Mouse (Mus musculus) erythroid progenitor cell, adult 5-6 weeks (primary cell): Measurements from ENCODE around the gene Ddx46. TPM values are rescaled to one million over a fixed set of nuclear protein-coding genes. Genes with fewer than 3 reads are reported as not detected.

Experiments used
- ATAC-seq: replicated peaks from 2 replicates; pipeline ENCODE4 v1.8.0; 2016; ENCODE audit warnings: moderate number of reproducible peaks, mild to moderate bottlenecking, moderate TSS enrichment, inconsistent platforms; ENCODE audit not compliant: poor library complexity, low FRiP score, severe bottlenecking
- total RNA-seq, 2 experiments: library from RNA; stranded (forward) in 1 of 2; stranded (reverse) in 1 of 2; fragments of 150-400 nt in 1 of 2; fragments of 186-747, 209-891 nt in 1 of 2; gene quantifications; 2 replicates each; pipeline versions ENCODE4 v1.2.3 to v1.2.4; 2015 to 2017; ENCODE audit warnings: low replicate concordance in 2 of 2

The Ddx46 gene
- total RNA-seq, 2 experiments from 2014 or later = 40.7 to 65.6 TPM

- peak; percentile 36; the same call in 1 of the 2 replicates for ATAC-seq
These were observed 80.3 kb downstream of the Ddx46 start for GRCm38 (mm10) chr13:55715167-55715512.

DNA sequence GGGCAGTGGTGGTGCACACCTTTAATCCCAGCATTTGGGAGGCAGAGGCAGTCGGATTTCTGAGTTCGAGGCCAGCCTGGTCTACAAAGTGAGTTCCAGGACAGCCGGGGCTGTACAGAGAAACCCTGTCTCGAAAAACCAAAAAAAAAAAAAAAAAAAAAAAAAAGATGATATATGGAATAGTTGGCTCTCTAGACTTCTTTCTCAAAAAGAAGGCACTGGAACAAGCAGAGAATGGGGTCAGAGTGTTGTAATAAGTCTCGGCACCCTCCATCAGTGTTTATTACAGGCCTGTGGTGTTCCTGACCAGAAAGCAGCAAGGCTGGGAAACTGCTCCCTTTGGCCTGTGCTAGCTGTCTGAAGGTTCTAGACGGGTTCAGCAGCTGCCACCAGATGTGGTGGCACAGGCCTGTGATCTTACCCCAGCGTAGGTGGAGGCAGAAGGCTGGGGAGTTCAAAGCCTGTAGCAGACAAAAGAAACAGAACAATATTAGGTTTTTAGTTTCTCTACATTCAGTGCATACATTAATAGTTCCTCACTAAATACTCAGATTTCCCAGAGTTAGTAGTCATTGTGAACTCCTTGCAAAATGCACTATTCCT is 81.2 kb downstream of the Ddx46 start:
- no peak for ATAC-seq

- no peak for ATAC-seq
These were observed 86.7 kb downstream of the Ddx46 start for GRCm38 (mm10) chr13:55721516-55721915.

DNA sequence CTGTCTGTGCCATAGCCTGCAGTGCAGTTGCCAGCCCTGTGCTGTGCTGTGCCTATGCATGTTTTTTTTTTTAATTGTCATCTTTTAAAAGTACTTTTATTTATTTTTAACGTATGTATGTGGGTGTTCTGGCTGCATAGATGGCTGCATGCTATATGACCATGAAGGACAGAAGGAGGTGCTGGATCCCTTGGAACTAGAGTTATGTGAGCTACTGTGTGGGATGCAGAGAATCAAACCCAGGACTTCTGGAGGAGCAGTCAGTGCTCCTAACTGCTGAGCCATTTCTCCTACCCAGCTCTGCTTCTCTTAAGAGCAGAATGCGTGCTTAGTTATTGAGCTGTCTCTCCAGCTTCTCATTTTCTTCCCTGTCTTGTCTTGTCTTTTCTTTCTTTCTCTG is 87.2 kb downstream of the Ddx46 start:
- ATAC-seq = no peak

GRCm38 (mm10) chr13:55726598-55727119 is 91.8 kb downstream of the Ddx46 start:
- no peak for ATAC-seq

- ATAC-seq = peak; percentile 93
These were observed 92.5 kb downstream of the Ddx46 start, which contains the start of gene Pcbd2 for GRCm38 (mm10) chr13:55727120-55727838. Gene Pcbd2 (plus strand): TSS chr13:55727368.

DNA sequence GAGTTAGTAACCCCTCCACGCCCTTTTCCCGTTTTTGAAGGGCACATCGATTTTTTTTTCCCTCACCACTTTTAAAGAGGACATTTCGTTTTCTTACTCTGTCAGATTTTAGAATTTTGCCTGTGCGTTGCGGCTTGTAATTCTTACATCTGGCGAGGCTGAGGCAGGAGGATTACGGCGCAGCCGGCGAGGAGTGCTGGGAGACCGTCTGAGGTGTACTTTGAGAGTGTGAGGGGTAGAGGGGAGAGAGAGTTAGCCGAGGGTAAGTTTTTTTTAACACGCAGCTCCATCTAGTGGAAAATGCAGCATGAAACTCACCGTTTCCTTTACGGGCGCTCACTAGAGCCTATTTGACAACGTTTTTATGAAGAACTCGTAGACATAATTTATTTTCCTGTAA is 93.0 kb downstream of the Ddx46 start:
- peak; percentile 81 for ATAC-seq

- no peak for ATAC-seq
These were observed 95.9 kb downstream of the Ddx46 start for GRCm38 (mm10) chr13:55730716-55731115.

Other genes starting within 250 kb of the Ddx46 start
- gene Slc34a1, start 236.8 kb upstream of the Ddx46 start, total RNA-seq (2015; ENCODE audit: low replicate concordance) = not detected in 2 replicates
- not detected in 2 replicates for gene Slc34a1, start 236.8 kb upstream of the Ddx46 start, total RNA-seq (2017; ENCODE audit: low replicate concordance)
- not detected in 2 replicates for gene Pfn3, start 219.8 kb upstream of the Ddx46 start, total RNA-seq (2015; ENCODE audit: low replicate concordance)
- not detected in 2 replicates for gene Pfn3, start 219.8 kb upstream of the Ddx46 start, total RNA-seq (2017; ENCODE audit: low replicate concordance)
- gene F12, start 208.2 kb upstream of the Ddx46 start, total RNA-seq (2015; ENCODE audit: low replicate concordance) = not detected in 2 replicates
- not detected in 2 replicates for gene F12, start 208.2 kb upstream of the Ddx46 start, total RNA-seq (2017; ENCODE audit: low replicate concordance)
- 48.2 and 55.5 TPM in 2 replicates for gene Grk6, start 190.0 kb upstream of the Ddx46 start, total RNA-seq (2015; ENCODE audit: low replicate concordance)
- 62.2 and 75.7 TPM in 2 replicates for gene Grk6, start 190.0 kb upstream of the Ddx46 start, total RNA-seq (2017; ENCODE audit: low replicate concordance)
- gene Prr7, start 170.8 kb upstream of the Ddx46 start, total RNA-seq (2015; ENCODE audit: low replicate concordance) = not detected in 2 replicates
- not detected in 2 replicates for gene Prr7, start 170.8 kb upstream of the Ddx46 start, total RNA-seq (2017; ENCODE audit: low replicate concordance)
- gene Dbn1, start 146.9 kb upstream of the Ddx46 start, total RNA-seq (2015; ENCODE audit: low replicate concordance) = not detected in 2 replicates
- 0.45 TPM in 1 of 2 replicates, not detected in the other for gene Dbn1, start 146.9 kb upstream of the Ddx46 start, total RNA-seq (2017; ENCODE audit: low replicate concordance)
- 0.84 and 1.4 TPM in 2 replicates for gene Pdlim7, start 121.4 kb upstream of the Ddx46 start, total RNA-seq (2015; ENCODE audit: low replicate concordance)
- 0.15 and 3.5 TPM in 2 replicates for gene Pdlim7, start 121.4 kb upstream of the Ddx46 start, total RNA-seq (2017; ENCODE audit: low replicate concordance)
- gene Dok3, start 105.7 kb upstream of the Ddx46 start, total RNA-seq (2015; ENCODE audit: low replicate concordance) = 23.8 and 31.4 TPM in 2 replicates
- 5.5 and 7.1 TPM in 2 replicates for gene Dok3, start 105.7 kb upstream of the Ddx46 start, total RNA-seq (2017; ENCODE audit: low replicate concordance)
- 5.8 and 5.9 TPM in 2 replicates for gene Ddx41, start 98.4 kb upstream of the Ddx46 start, total RNA-seq (2015; ENCODE audit: low replicate concordance)
- gene Ddx41, start 98.4 kb upstream of the Ddx46 start, total RNA-seq (2017; ENCODE audit: low replicate concordance) = 9.1 and 28.7 TPM in 2 replicates
- gene Fam193b, start 63.9 kb upstream of the Ddx46 start, total RNA-seq (2015; ENCODE audit: low replicate concordance) = 39.6 and 64.6 TPM in 2 replicates
- 39.5 and 47.1 TPM in 2 replicates for gene Fam193b, start 63.9 kb upstream of the Ddx46 start, total RNA-seq (2017; ENCODE audit: low replicate concordance)
- 28.1 and 33.2 TPM in 2 replicates for gene Tmed9, start 61.3 kb upstream of the Ddx46 start, total RNA-seq (2015; ENCODE audit: low replicate concordance)
- gene Tmed9, start 61.3 kb upstream of the Ddx46 start, total RNA-seq (2017; ENCODE audit: low replicate concordance) = 31.1 and 62.9 TPM in 2 replicates
- 2.9 and 3.4 TPM in 2 replicates for gene B4galt7, start 35.1 kb upstream of the Ddx46 start, total RNA-seq (2015; ENCODE audit: low replicate concordance)
- 0.53 and 4.0 TPM in 2 replicates for gene B4galt7, start 35.1 kb upstream of the Ddx46 start, total RNA-seq (2017; ENCODE audit: low replicate concordance)
- 15.5 and 34.6 TPM in 2 replicates for gene Caml, start 12.0 kb upstream of the Ddx46 start, total RNA-seq (2015; ENCODE audit: low replicate concordance)
- gene Caml, start 12.0 kb upstream of the Ddx46 start, total RNA-seq (2017; ENCODE audit: low replicate concordance) = 34.7 and 35.4 TPM in 2 replicates
- gene B230219D22Rik, start 58.1 kb downstream of the Ddx46 start, total RNA-seq (2015; ENCODE audit: low replicate concordance) = 38.9 and 52.4 TPM in 2 replicates
- gene B230219D22Rik, start 58.1 kb downstream of the Ddx46 start, total RNA-seq (2017; ENCODE audit: low replicate concordance) = 25.3 and 33.8 TPM in 2 replicates
- 4.6 and 11.2 TPM in 2 replicates for gene Txndc15, start 79.6 kb downstream of the Ddx46 start, total RNA-seq (2015; ENCODE audit: low replicate concordance)
- 5.3 and 6.9 TPM in 2 replicates for gene Txndc15, start 79.6 kb downstream of the Ddx46 start, total RNA-seq (2017; ENCODE audit: low replicate concordance)
- 16.6 and 49.0 TPM in 2 replicates for gene Pcbd2, start 92.3 kb downstream of the Ddx46 start, total RNA-seq (2015; ENCODE audit: low replicate concordance)
- gene Pcbd2, start 92.3 kb downstream of the Ddx46 start, total RNA-seq (2017; ENCODE audit: low replicate concordance) = 2.1 and 22.8 TPM in 2 replicates
- gene Catsper3, start 149.5 kb downstream of the Ddx46 start, total RNA-seq (2015; ENCODE audit: low replicate concordance) = not detected in 2 replicates
- not detected in 2 replicates for gene Catsper3, start 149.5 kb downstream of the Ddx46 start, total RNA-seq (2017; ENCODE audit: low replicate concordance)
- not detected in 2 replicates for gene Pitx1, start 201.2 kb downstream of the Ddx46 start, total RNA-seq (2015; ENCODE audit: low replicate concordance)
- gene Pitx1, start 201.2 kb downstream of the Ddx46 start, total RNA-seq (2017; ENCODE audit: low replicate concordance) = not detected in 2 replicates